Mouse (Mus musculus) neural tube, embryonic 10.5 days (tissue): ENCODE results near the gene Rasl10b.

Source experiments
- DNase-seq: peaks from one replicate; pipeline ENCODE4 v3.0.0-alpha.2; 2017; ENCODE audit warnings: low spot score; ENCODE audit errors: extremely low spot score

The Rasl10b gene

DNA sequence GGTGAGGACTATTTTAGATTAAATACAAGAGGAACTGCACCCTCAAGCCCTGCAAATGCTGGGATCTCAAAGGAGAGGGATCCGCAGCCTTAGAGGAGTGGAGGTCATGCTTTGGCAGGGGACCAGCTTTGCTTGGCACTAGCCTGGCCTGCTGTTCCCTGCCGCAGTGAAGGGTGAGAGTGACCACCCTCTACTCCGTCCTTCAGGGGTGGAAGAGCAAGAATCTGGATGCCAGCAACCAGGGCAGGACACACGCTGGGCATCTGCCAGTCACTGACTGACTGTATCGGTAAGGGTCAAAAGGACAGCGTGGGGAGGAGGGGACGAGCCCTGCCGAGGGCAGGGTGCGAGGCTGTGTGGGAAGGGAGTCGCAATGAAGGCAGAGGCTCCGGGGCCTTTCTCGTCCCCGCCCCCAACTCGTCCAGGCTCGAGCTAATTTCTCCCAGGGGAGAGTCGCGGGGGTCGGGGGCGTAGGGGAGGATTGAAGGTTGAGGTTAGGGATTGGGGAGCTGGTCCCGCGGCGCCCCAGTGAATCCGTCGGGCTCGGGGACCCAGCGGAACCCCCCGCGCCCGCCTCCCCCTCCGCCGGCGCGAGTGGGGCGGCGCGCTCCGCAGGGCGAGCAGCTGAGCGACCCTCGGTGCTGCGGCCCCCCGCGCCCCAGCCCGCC lies at the start of gene Rasl10b:
Rasl10b (plus strand) TSS at position 51 of the 668 bp plus-strand sequence.
- peak; percentile 59 for DNase-seq

DNA sequence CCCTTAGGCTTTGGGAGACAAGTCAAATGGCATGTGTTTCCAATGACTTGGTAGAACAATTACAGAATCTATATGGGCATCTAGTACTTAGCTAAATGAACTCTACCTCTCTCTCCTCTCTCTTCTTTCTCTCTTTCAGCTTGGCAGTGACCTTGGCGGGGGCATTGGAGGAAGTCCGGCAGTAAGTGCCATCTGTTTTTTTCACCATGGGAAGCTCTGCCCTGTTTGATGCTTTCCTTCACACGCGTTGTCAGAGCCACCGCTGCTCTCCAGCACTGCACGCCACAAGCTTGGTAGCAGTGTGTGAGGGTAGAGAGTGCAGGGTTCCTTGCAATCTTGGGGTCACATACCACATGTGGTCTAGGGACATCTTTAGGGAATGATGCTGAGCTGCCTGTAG lies 44.3 kb upstream of the Rasl10b start:
- DNase-seq, result no peak

DNA sequence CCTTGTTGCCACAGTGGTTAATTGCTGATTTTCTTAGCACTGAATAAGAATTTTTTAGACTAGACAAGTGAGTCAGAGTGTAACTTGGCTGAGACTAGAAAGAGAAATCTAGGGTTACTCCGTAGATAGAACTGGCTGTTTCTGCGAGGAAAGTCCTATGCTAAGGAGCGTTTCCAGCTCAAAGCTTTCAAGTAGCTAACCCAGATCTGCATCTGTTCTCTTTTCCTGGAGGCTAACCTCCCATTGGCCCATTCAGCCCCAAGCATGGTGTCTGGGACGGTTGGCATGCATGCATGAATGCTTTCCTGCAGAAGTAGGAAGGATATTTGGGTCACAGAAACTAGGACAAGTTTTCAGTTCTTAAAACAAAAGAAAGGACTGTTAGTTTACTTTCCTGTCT lies 37.7 kb upstream of the Rasl10b start:
- no peak for DNase-seq

DNA sequence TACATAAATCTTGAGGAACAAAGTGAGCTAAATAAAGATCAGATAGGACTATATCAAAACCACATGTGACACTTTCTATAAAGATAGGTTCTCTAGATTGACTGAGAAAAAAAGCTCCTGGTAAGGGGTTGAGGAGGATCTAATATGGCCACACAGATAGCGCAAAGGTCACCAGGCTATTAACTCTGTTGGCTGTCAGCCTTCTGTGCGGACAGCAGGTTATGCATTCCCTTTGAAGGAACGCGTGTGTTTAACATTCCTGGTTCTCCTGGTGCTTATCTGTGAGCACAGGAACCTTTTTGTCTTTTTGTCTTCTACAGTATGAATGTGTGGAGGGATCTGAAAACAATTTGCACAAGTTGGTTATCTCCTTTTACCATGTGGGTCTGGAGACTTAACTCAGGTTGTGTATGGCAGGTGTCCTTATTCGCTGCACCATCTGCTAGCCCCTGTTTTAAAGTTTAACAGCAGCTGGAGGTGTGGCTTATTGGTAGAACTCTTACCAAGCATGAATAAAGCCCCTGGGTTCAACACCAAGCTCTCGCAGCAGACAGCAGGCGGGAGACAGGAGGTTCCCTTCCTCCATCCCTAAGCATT lies 29.1 kb upstream of the Rasl10b start:
- no peak for DNase-seq

DNA sequence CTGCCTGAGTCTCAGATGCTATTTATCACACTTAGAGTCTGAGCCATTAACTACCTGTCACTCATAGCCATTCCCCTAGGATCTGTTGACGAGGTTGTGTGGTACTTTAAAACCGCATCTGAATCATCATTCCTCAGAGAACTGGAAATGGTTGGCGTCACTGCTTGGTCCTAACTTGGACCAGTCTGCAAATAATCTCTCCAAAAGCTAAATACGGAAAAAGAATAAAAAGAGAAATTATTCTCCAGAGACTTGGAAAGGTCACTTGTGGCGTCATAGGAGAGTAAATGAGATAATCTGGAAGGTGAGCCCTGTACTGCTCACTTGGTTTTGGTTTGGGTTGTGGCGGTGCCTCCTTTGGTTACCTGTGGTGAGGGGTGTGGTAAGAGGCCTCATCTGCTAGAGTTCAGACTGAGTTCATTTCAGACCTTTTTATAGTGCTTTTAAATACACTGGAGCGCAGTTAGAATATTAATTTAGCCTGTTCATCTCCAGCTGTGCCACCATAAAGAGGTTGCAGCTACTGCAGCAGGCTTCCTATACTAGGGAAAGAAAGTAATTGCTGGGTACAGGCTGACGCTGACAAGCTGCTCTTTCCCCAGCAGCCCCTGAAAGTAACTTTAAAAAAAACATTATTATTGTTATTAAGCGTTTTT lies 25.9 kb upstream of the Rasl10b start:
- DNase-seq, result no peak

DNA sequence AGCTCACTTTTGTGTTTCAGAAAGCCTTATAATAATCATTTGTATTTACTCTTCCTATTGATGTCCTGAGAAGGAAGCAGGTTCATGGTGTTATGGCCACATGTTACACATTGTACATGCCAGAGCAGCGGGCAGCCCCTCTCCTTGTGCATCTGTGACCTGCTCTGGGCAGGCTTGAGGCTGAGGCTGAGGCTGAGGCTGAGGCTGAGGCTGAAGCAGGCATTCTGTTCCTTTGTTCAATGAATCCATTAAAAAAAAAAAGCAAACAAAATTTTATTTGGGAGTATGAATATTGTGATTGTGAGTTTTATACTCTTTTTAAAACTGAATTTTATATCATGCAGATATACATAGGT lies 25.4 kb upstream of the Rasl10b start:
- DNase-seq, result no peak

DNA sequence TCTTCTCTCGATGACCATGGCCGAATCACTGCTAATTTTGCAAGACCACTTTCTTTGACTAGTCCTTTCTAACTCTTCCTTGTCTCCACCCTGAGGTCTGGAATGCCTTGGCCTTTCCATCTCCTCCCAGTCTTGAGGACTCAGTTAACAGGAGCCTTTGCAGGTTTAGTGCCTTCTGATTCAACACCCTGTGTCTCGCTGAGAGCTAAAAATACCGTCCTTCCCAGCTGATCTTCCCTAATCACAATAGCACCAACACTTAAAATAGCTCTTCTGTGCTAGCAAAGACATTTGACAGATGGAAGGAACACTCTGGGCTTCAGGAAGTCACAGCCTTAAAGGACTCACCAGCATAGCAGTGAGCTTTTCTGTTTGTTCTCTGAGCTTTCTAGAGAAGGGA lies 15.9 kb upstream of the Rasl10b start:
- DNase-seq, result no peak

DNA sequence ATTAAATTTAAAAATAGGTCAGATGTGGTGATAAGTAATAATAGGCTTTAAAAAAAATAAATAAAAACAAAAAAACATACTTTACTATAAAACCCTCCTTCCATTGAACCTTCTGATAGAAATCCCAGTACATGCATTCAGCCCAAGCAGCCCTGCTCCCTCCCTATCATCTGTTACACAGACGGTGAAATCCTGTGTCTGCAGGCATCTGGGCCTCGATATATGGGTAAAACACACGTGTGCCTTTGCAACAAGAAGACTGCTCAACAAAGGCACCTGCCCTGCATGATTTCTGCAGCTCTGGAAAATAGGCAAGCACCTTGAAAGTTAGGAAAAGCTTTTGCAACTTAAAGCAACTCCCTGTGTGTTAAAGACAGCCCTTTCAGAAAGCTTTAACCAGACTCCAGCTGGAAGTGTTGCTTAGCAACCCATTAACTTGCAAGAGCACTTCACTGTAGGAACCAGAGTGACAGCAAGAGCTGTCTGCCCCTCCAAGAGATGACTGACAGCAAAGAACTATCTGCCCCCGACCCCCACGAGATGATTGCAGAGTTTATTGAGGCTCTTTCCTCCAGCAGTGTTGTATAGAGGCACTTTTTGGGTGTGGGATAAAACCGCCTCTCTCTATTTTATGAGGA lies 14.0 kb upstream of the Rasl10b start:
- DNase-seq, result no peak

DNA sequence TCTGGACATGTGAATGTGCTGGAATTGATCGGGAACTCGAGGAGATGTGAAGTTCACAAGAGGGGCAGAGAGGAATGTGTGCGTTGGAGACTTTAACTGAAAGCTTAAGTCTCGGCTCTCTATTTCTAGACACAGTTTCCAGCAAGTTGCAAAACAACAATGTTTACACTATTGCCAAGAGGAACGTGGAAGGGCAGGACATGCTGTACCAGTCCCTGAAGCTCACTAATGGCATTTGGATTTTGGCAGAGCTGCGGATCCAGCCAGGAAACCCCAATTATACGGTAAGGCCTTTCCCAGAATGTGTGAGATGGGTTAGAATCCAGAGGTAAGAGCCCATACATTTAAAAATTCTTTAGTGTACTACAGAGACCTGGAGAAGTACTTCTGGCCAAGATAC lies 11.3 kb upstream of the Rasl10b start:
- DNase-seq, result no peak

DNA sequence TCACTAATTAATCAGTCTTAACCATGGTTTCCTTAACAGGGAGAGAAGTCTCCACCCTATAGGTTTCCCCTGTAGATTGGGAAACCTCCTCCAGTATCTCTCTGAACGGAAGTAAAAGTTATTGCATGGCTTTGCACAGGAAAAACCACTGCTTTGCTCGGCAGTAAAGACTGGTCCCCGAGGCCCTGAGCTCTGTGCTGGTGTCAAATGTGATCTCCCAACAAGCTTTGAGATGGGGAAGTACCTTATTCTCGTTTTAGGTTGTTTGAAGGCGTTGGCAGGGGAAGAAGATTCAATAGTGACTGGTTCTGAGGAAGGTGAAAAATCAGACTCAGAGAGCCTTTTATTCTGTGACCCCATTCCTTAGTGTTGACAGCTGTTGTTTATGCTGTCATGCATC lies 10.2 kb upstream of the Rasl10b start:
- no peak for DNase-seq

DNA sequence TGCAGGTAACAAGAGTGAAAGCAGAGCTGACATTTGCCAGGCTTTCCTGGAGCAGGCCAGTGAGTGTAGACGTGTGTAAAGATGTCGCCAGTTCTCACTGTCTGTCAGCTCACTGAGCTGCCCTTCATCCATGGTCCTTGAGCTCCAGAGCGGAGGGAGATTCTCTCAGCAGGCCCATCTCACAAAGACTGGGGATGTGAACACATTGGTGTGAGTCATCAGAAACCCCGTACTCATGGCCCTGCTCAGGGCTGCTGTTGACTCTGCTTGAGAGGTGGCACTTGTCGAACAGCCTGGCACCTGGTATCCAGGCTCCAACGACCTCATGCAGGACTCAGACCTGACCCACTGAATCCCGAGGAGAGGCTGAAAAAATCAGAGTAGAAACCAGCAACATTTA lies 5.2 kb upstream of the Rasl10b start:
- no peak for DNase-seq

DNA sequence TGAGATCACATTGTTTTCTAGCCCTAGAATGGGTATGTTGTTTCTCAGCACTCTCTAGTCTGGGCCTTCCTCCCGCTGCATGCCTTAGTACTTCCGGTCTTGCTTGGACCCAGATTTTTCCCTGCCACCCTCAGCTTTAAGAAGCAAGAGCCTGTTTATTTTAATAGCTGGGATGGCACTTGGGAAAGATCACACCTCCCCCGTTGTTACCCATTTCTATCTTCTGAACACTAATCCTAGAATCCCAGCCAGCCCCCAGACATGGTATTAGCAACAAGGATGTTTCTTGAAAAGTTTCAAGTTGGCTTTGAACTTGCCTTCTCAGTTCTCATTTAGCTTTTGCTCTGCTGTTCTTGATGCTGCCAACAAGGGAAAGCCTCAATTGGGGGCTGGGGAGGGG lies 2.5 kb upstream of the Rasl10b start:
- DNase-seq, result no peak

DNA sequence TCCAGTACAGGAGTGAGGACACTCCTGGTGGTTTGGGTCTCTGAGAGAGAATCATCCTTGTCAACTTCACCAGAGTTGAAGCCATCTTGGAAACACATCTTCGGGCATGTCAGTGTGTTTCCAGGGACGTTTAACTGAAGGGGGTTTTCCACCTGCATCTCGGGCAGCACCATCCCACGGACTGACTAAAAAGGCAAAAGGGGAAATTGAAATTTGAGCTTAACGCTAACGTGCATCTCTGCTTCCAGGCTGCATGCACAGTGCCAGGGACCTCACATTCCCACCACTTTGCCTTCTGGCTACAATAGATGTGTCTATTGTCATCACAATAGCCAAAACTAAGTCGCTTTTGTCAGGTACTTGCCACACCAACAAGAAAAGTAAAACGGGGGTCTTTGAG lies 695 bp upstream of the Rasl10b start:
- no peak for DNase-seq

DNA sequence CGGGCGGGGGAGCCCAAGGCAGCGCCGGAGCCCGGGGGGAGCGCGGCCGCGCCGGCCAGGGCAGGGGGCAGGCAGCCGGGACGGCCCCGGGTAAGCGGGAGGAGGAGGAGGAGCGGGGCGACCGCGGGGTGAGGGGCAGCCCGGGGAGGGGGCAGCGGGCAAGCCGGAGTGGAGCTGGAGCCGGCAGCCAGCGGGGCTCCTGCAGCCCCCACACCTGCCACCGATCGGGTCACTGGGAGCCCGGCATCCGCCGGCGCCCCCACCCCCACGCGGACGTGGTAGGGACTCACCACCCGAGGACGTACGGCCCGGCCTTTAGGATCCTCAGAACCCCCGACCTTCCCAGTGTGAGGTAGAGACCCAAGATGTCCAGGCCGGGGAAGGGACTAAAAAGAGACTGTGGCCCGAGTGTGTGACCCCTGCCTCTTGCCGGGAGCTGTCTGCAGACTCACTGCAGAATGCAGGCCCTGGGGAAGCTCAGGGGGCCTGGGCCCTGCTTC lies 905 bp downstream of the Rasl10b start:
- DNase-seq, result peak; percentile 52

DNA sequence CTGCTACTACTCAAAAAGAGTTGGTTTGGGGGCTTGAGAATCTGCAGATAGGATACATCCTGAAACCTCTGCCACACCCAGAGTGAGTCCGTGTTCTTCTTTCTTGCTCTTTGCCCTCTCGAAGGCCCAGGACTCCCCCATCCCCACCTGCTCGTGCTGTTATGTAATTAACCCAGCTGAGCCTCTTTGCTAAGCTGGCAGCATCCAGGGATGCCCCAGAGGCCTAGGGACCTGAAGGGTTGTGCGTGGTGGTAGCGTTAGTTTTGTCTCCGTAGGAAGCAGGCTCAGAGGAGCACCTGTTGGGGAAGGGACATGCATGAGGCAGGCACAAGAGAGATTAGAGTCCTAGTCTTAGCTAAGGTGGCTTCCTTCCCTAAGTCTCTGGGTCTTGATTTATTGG lies 1.6 kb downstream of the Rasl10b start:
- no peak for DNase-seq

DNA sequence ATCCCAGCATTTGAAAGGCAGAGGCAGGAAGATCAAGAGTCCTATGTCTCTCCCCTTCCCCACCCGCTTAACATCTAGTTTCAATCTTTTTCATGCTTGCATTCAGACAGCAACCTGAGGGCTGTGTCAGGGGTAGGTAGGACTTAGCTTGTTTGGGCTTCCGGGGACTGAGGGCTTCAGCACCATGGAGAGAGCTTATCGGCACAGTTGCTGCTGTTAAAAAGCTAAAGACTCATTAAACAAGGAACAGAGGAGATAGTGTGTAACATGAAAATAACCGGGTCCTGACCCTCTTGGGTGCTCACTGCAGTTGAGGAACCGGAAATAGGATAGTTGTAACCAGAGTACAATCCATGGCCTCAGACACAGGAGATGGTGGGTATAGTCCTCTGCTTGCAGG lies 8.1 kb downstream of the Rasl10b start:
- DNase-seq, result peak; percentile 51

DNA sequence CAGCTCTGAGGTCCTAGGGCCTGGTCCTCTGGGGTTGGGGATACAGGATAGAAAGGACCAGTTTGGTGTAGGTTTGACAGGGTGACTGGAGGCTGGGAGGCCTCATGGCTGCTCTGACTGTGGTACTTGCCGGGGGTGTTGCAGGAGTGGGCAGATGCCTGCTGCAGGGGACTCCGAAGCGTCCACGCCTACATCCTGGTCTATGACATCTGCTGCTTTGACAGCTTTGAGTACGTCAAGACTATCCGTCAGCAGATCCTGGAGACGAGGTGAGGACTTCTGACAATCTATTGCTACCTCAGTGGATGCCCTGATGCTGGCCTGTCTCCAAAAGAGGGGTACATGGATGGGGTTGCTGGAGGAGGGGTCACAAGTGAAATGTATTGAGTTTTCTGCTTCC lies 8.8 kb downstream of the Rasl10b start:
- DNase-seq, result no peak

DNA sequence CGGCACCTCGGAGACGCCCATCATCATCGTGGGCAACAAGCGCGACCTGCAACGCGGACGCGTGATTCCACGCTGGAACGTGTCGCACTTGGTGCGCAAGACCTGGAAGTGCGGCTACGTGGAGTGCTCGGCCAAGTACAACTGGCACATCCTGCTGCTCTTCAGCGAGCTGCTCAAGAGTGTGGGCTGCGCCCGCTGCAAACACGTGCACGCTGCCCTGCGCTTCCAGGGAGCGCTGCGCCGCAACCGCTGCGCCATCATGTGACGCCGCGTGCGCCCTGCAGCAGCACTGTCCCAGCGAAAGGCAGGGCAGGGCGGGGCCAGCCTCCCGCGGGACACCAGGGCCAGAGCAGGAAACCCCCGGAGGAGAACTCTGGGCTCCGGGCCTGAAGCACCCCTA lies 9.6 kb downstream of the Rasl10b start:
- DNase-seq, result no peak

DNA sequence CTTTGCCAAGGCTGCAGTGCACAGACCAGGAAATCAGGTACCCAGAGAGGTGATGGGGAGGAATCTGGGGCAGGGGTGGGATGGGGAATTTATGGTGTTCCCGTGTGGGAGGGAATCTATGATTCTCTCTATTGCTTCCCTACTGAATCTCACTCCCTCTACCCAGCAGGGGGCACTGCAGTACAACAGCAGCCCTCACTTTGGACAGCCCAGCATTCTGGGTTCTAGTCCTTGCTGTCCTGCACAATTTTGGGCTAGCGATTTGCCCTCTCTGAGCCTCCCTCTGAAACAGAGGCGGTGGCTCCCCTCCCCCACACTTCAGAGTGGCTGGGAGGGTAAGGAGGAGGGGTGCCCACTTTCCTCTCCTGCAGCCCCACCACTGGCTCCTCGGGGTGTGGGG lies 11.4 kb downstream of the Rasl10b start:
- DNase-seq, result no peak

DNA sequence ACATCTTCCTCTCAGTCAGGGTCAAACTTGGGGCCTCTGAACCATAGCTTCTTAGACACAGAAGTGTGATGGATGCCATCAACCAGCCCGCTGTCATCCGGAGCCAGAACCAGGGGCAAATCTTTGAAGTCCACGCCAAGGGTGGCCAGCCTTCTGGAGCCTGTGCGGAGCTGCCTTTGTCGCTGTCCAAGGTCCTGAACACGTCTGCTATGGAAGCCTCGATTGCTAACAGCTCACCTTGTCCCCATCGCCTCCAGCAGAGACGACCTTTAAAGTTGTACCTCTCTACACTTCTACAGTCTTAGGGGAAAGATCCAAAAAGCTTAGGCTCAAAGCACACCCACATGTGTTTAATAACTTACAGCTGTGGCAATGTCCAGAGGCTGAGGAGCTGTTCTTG lies 12.4 kb downstream of the Rasl10b start:
- DNase-seq, result peak; percentile 82

DNA sequence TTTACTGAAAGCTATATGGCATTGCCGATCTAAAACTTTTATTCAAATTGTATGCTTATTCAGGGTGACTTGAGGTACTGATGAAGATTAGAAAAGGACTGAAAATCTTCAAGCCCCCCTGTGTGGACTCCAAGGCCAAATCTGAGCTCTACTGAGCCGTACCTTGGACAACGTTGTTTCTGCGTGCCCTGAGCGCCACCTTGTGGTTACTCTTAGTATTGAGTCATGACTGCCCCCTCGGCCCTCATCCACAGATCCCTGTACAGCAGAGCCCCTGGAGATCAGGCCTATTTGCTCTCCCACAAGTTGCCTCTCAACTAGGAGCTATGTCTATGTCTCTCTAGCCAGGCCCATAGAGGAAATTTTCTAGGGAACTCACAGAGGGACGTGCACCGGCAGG lies 15.7 kb downstream of the Rasl10b start:
- peak; percentile 84 for DNase-seq

DNA sequence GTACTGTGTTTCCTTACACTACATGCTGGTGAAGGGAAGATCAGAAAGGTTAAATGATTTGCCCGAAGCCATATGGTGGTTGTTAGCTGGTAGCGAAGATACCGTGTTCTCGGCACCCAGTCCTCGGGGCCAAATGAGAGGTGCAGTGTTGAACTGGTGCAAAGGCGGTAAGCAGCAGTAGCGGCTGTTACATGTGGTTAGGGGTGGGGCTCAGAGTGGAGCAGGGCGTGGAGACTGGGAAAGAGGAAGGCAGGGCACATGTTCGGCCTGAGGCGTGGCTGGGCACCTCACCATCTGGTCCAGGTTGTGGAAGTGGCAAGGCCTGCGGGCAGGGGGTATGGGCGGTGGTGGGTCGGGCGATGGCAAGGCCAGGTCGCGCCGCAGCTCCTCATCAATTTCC lies 18.0 kb downstream of the Rasl10b start:
- DNase-seq, result no peak
